Mouse (Mus musculus) neural tube, embryonic 11.5 days (tissue): ENCODE results near the gene Polr3h. TPM values are rescaled to one million over a fixed set of nuclear protein-coding genes. Genes with fewer than 3 reads are reported as not detected.

Experiments used
- ATAC-seq: fragments of 200-750 bp; cut with Nextera tagmentation; 2 replicates; pipeline ENCODE4 v1.8.0; 2017; ENCODE audit warnings: moderate number of reproducible peaks, mild to moderate bottlenecking, moderate TSS enrichment, moderate library complexity; ENCODE audit not compliant: insufficient read depth, low FRiP score, low TSS enrichment
- DNase-seq: peaks from one replicate; pipeline ENCODE4 v3.0.0-alpha.2; 2015; ENCODE audit warnings: low spot score
- H3K27ac ChIP-seq: fragments of 300-500 bp; sonication (generic); 2 replicates; pipeline ENCODE4 v1.5.1; 2014; ENCODE audit warnings: low read depth, mild to moderate bottlenecking, low read length
- H3K27me3 ChIP-seq: fragments of 300-500 bp; sonication (generic); 2 replicates; pipeline ENCODE4 v1.6.1; 2014; ENCODE audit warnings: mild to moderate bottlenecking, low read length, mixed read lengths; ENCODE audit not compliant: control insufficient read depth, insufficient read depth
- H3K36me3 ChIP-seq: fragments of 300-500 bp; sonication (generic); 2 replicates; pipeline ENCODE4 v1.6.1; 2014; ENCODE audit warnings: mild to moderate bottlenecking, low read length, moderate library complexity, mixed read lengths; ENCODE audit not compliant: control insufficient read depth, insufficient read depth
- H3K4me1 ChIP-seq: fragments of 300-500 bp; sonication (generic); 2 replicates; pipeline ENCODE4 v1.6.1; 2014; ENCODE audit warnings: low read length, mixed read lengths; ENCODE audit not compliant: control insufficient read depth, insufficient read depth
- H3K4me2 ChIP-seq: fragments of 300-500 bp; sonication (generic); 2 replicates; pipeline ENCODE4 v1.6.1; 2014; ENCODE audit warnings: low read depth, mild to moderate bottlenecking, moderate library complexity
- H3K4me3 ChIP-seq: fragments of 300-500 bp; sonication (generic); 2 replicates; pipeline ENCODE4 v1.5.1; 2014; ENCODE audit warnings: low read depth, low read length
- H3K9ac ChIP-seq: fragments of 300-500 bp; sonication (generic); 2 replicates; pipeline ENCODE4 v1.6.1; 2014; ENCODE audit warnings: mild to moderate bottlenecking, low read length
- H3K9me3 ChIP-seq: fragments of 300-500 bp; sonication (generic); 2 replicates; pipeline ENCODE4 v1.6.1; 2016; ENCODE audit warnings: low read length; ENCODE audit not compliant: control insufficient read depth
- WGBS: fragments of 180-500 bp; shearing (Covaris S2); extraction: QIAGEN DNeasy Blood & Tissue Kit; methylation state at CpG from one replicate; pipeline ENCODE4 v1.1.7; 2014; 5-methylcytosine and 5-hydroxymethylcytosine counted together
- polyA plus RNA-seq: library from polyadenylated mRNA; unstranded; fragments of >200 nt; fragmentation: Nextera tagmentation; extraction: Ambion mirVana; gene quantifications from 2 replicates; pipeline ENCODE4 v1.2.1, GENCODE M21; 2014

Polr3h gene
- polyA plus RNA-seq, 1 experiment from 2014 or later: 83.0 TPM

DNA sequence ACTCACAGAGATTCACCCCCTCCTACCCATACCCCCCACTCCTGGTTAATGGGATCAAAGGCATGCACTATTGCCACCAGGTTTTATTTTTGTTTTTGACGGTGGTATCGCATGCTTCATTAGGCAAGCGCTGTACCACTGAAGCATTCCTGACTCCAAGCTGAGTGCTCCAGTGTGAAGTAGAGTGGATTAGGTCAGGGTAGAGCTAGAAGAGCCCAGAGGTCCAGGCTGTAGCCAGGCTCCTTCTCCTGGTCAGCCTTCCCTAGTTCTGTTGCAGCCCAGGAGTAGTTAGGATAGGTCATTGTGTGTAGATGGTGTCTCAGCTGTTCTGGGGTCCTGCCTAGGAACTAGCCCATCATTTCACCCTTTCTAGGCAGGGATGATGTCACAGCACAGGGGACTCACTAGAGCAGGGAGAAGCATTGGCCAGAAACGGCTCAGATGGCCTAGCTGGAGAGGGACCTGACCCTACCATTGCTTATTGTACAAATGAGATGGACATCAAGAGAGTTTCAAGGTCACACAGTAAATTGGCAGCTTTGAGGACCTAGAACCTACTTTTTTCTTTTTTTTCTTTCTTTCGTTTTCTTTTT lies 80.9 kb downstream of the Polr3h start:
- Histone ChIP-seq H3K36me3 (peaks cover 2% of the 10 kb centered on the region), H3K4me1 (no peaks in the 10 kb centered on the region), H3K4me2 (no peak overlapping the region), H3K27me3 (no peaks in the 10 kb centered on the region), H3K27ac (no peak overlapping the region), H3K9ac (no peak overlapping the region), H3K9me3 (no peaks in the 10 kb centered on the region), H3K4me3 (no peak overlapping the region)
- ATAC-seq (no peak), DNase-seq (no peak)
- WGBS: 72% methylated on average over 5 of the region's 5 CpGs

DNA sequence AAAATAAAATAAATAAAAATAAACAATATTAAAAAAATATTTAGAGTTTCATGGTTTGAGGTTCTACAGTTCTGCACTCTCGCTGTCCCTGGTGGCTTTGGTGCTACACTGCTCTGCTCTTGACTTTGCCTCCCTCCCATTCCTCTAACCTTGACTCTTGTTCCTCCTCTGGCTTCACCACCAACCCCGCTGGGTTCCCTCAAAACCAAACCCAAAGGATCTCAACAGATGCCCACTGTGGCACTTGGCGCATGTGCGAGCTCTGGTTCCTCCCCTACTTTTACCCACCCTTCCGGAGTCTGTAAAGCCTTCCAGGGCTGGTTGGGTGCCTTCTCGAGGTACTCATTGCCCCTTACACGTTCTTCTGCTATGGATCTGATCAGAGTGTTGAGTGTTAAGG lies 83.8 kb downstream of the Polr3h start:
- 86% methylated on average over 7 of the region's 7 CpGs for WGBS
- no peak for ATAC-seq
- H3K4me1 ChIP-seq: no peaks in the 10 kb centered on the region

DNA sequence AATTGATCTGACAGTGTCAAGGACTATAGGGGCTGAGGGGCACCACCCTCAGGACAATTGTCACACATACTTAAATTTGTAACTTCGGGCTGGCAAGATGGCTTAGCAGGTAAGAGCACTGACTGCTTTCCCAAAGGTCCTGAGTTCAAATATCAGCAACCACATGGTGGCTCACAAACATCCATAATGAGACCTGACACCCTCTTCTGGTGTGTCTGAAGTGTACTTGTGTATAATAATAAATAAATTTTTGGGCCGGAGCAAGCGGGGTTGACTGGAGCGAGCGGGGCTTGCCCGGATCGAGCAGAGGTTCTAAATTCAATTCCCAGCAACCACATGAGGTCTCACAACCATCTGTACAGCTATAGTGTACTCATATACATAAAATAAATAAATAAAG lies 85.7 kb downstream of the Polr3h start:
- 0 out of 2 replicates have a peak, but pooled peaks cover 5% of the 10 kb centered on the region for H3K4me1 ChIP-seq
- H3K4me2 ChIP-seq: no peak overlapping the region
- H3K4me3 ChIP-seq: no peak overlapping the region
- no peak for ATAC-seq
- H3K36me3 ChIP-seq: no peaks in the 10 kb centered on the region
- DNase-seq: no peak
- H3K9me3 ChIP-seq: no peaks in the 10 kb centered on the region
- H3K27ac ChIP-seq: no peak overlapping the region
- H3K27me3 ChIP-seq: no peaks in the 10 kb centered on the region
- H3K9ac ChIP-seq: no peak overlapping the region
- WGBS: 88% methylated on average over 7 of the region's 7 CpGs

More for the DNA sequence above, 83.8 kb downstream of the Polr3h start:
- no peak overlapping the region for H3K27ac ChIP-seq
- no peak overlapping the region for H3K9ac ChIP-seq
- H3K27me3 ChIP-seq: no peaks in the 10 kb centered on the region
- H3K4me2 ChIP-seq: no peak overlapping the region
- no peaks in the 10 kb centered on the region for H3K9me3 ChIP-seq
- DNase-seq: no peak
- no peaks in the 10 kb centered on the region; the same call in 1 of the 2 replicates for H3K36me3 ChIP-seq
- H3K4me3 ChIP-seq: no peak overlapping the region

DNA sequence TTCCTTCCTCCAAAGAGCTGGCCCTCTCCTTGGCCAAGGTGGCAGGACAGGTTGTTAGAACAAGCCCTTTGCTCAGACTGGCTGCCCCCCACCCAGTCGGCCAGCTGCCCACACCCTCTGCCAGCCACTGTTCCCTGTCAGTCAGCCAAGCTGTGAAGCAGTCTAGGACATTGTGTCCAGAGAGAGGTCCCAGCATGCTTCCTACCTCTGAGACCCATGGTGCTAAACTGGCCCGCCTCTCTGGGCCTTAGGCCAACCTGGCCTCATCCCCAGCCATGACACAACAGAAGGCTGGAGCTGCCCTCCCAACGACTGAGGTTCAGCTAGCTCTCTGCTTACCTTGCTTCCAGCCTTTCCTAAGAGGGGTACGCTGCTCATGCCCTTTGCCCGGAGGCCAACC lies 86.4 kb downstream of the Polr3h start:
- H3K27me3 ChIP-seq: no peaks in the 10 kb centered on the region
- H3K9me3 ChIP-seq: no peaks in the 10 kb centered on the region
- 77% methylated on average over 5 of the region's 5 CpGs for WGBS
- ATAC-seq (no peak), DNase-seq (no peak)
- H3K4me3 ChIP-seq: no peak overlapping the region
- no peak overlapping the region for H3K27ac ChIP-seq
- 0 out of 2 replicates have a peak, but pooled peaks cover 5% of the 10 kb centered on the region for H3K4me1 ChIP-seq
- H3K4me2 ChIP-seq: no peak overlapping the region
- H3K9ac ChIP-seq: no peak overlapping the region
- no peaks in the 10 kb centered on the region for H3K36me3 ChIP-seq

DNA sequence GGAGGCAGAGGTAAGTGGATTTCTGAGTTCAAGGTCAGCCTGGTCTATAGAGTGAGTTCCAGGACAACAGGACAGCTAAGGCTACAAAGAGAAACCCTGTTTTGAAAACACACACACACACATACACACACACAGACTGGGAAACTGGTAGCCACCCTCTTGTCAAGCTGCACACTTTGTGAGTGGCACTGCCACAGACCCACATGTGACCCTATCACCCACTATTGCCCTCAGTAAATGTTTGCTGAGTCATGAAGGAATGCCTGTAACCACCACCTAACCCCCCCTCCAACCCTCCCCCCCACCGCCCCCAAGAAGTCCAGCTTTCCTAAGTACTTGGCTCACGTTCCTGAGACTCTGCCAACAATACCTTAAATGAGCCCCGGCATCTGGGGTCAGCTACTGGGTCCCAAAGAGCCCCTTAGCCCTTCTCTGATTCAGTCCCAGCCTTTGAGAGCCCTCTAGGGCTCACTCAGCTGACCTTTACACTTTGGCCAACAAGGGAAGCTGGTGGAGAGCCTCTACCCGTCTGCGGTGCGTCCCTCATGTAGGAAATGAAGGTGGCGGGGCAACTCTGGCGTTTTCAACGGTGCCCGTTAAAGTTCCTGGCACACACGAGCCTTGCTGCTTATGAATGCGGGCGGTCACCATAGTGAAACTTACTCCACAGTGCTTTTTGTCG lies 87.3 kb downstream of the Polr3h start:
- 79% methylated on average over 14 of the region's 14 CpGs for WGBS
- ATAC-seq: no peak
- Histone ChIP-seq H3K9ac (no peak overlapping the region), H3K4me3 (no peak overlapping the region), H3K27me3 (no peaks in the 10 kb centered on the region), H3K27ac (no peak overlapping the region), H3K36me3 (no peaks in the 10 kb centered on the region), H3K4me1 (0 out of 2 replicates have a peak, but pooled peaks cover 5% of the 10 kb centered on the region), H3K9me3 (no peaks in the 10 kb centered on the region), H3K4me2 (no peak overlapping the region)
- DNase-seq: no peak

Other genes starting within 250 kb of the Polr3h start
- 2.4 and 3.0 TPM in 2 replicates for gene Chadl, start 229.0 kb downstream of the Polr3h start, polyA plus RNA-seq
- 48.8 TPM in 2 replicates for gene Zc3h7b, start 181.2 kb downstream of the Polr3h start, polyA plus RNA-seq
- 137 and 152 TPM in 2 replicates for gene Rangap1, start 180.7 kb downstream of the Polr3h start, polyA plus RNA-seq
- 13.7 and 14.1 TPM in 2 replicates for gene Tef, start 123.8 kb downstream of the Polr3h start, polyA plus RNA-seq
- gene Tob2, start 67.4 kb downstream of the Polr3h start, polyA plus RNA-seq: 15.8 and 15.9 TPM in 2 replicates
- 197 and 203 TPM in 2 replicates for gene Phf5a, start 54.3 kb downstream of the Polr3h start, polyA plus RNA-seq
- gene Aco2, start 53.9 kb downstream of the Polr3h start, polyA plus RNA-seq: 190 and 200 TPM in 2 replicates
- 25.7 and 27.7 TPM in 2 replicates for gene Csdc2, start 10.5 kb upstream of the Polr3h start, polyA plus RNA-seq
- gene Pmm1, start 34.7 kb upstream of the Polr3h start, polyA plus RNA-seq: 33.2 and 35.2 TPM in 2 replicates
- not detected in 2 replicates for gene 1700029P11Rik, start 54.3 kb upstream of the Polr3h start, polyA plus RNA-seq
- gene Xrcc6, start 61.6 kb upstream of the Polr3h start, polyA plus RNA-seq: 73.2 and 73.8 TPM in 2 replicates
- 39.8 and 45.9 TPM in 2 replicates for gene Desi1, start 107.6 kb upstream of the Polr3h start, polyA plus RNA-seq
- gene Snu13, start 121.4 kb upstream of the Polr3h start, polyA plus RNA-seq: 283 and 301 TPM in 2 replicates
- gene 4930407I10Rik, start 132.9 kb upstream of the Polr3h start, polyA plus RNA-seq: not detected in 2 replicates
- 0.05 TPM in 1 of 2 replicates, not detected in the other for gene Mei1, start 143.8 kb upstream of the Polr3h start, polyA plus RNA-seq
- 19.7 and 23.5 TPM in 2 replicates for gene Ccdc134, start 201.7 kb upstream of the Polr3h start, polyA plus RNA-seq
- gene Srebf2, start 220.9 kb upstream of the Polr3h start, polyA plus RNA-seq: 179 and 195 TPM in 2 replicates